Mouse (Mus musculus) kidney, postnatal 4 days (tissue): Measurements from ENCODE around the gene Kcnmb4.
A peak's percentile ranks its signal among the peaks of the same experiment; 100 is the strongest.

Experiments
- DNase-seq, 2 experiments: peaks; one replicate each; pipeline ENCODE4 v3.0.0; 2021; ENCODE audit warnings: mixed read lengths in 2 of 2

Kcnmb4 gene

DNA sequence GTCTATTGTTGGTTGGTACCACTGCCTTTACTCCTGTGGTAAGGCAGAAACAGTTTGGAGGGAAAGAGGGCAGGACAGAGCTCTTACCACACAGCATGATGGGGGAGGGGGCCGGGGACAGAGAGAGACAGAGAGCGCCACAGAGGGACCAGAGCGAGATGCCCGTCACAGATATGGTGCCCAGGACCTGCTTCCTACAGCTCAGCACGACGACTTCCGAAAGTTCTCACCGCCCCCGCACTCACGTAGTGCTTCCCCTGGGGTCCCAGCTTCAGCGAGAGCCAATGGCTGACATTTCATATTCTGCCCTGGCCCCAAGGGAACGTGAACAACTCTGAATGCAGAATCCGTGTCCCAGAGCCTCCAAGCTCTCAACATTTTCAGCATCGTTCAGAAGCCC lies 76.1 kb downstream of the Kcnmb4 start:
- peak; percentile 14 to 29 for DNase-seq

DNA sequence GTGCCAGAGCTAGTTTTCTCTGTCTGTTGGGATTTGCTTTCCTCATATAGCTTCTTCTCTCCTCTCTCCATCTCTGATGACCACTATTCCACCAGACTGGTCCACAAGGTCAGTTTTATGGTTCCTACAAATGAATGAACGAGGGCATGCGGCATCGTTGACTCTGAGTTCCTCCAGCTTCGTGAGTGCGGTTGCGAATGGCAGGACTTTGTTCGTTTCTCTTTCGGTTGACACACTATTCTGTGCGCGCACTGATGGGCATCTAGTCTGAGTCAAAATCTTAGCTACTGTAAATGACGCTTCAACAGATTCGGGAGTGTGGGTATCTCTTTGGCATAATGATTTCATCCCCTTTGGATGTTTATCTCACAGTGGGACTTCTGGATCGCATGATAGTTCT lies 76.7 kb downstream of the Kcnmb4 start:
- no peak for DNase-seq

DNA sequence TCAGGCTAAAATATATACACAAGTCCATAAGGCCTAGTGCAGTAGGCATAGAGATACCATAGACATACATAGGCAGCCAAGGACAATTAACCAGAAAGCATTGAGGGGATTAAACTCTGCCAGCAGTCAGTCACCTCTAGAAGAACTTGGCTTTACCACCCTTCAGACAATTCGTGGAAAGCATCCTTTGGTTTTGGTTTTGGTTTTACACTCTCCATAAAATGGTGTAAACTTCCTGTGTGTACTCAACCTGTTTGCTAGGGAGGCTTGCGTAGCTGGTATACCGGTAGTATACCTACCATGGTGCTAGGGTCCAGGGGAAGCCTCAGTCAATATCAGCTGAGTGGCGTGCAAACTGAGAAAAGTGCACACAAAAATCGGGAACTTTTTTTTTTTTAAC lies 77.4 kb downstream of the Kcnmb4 start:
- no peak for DNase-seq

DNA sequence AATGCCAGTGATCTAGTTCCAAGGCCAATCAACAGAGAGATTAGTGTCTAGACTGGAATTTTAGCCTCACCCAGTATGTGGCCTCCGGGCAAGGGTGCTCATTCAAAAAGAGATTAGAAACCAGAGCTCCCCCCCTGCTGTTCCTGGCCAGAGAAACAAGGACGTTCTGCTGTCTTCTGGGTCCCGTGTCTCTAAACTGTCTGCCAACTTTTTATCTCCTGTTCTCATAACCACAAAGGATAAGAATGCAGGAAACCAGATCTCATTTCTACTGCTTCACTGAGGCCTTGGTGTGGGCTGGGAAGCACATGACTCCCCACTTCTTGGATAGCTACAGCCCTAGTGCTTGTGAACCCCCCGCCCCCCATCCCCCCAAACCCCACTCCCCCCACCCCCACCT lies 79.1 kb downstream of the Kcnmb4 start:
- no peak for DNase-seq

DNA sequence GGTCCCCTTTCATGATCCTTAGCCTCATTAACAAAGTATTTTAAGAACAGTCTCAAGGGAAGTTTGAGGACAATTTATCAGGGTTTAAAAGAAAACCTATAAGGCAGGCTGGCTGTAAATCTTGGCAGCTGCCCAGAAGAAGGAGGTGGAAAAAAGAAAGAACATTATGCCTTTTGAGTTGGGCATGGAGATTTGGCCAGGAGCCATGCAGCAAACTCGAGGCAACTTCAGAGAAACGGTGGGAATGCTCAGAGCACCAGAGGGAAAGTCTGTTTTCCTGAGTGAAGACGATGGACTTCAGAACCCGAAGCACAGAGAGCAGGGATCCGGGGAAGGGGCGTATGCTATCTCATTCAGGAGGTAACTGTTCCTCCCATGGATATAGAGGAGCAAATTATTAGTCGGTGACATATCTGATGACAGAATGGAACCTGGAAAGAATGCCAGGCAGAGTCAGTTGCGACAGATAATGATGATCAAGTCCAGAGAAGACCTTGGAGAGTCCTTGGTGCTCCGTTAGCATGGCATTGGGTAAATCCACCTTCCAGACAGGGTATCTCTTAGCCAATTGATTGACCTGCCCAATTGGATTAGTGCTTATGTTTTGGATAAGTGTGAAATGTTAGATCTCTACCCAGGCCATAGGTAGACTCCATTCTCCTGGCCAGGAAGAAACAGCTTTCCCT lies 79.7 kb downstream of the Kcnmb4 start:
- no peak for DNase-seq

DNA sequence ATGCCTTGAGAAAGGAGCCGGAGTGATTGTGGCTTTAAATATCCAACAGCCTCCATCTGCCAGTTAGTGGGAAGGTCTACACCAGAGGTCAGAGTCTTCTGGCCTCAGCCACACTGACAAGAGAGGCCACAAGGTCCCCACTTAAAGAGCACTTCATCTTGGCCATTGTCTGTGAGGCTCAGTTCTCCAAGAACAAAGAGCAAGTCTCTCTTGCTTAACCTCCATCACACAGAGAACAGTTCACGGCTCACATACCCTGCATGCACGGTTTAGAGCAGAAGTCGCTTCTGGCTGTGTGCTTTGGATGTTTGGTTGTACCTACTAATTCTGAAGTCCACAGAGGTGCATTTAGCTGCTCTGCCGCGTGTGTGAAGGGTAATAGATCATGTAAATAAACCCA lies 84.8 kb downstream of the Kcnmb4 start:
- DNase-seq, result no peak

DNA sequence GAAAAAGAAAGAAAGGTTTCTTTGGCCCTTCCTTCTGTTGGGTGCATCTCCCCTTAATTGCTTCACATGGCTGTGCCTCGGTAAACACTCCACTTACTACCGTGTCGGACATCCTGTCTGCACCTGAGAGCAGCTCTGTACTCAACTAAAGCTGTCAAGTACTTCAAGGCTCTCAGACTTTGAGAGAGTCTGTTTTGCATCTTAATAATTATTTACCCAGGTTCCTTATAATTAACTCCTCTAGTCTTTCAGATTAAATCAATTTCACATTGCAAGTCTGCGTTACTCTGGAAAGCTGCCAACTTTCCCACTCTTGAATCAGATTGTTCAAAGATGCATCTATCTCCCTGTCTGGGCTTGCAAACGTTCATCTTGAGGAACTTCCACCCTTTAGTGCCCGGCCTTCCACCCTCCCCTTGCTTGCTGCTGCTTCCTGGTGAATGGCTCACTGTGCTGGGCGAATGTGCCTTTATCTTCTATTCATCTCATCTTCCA lies 87.2 kb downstream of the Kcnmb4 start:
- no peak for DNase-seq

DNA sequence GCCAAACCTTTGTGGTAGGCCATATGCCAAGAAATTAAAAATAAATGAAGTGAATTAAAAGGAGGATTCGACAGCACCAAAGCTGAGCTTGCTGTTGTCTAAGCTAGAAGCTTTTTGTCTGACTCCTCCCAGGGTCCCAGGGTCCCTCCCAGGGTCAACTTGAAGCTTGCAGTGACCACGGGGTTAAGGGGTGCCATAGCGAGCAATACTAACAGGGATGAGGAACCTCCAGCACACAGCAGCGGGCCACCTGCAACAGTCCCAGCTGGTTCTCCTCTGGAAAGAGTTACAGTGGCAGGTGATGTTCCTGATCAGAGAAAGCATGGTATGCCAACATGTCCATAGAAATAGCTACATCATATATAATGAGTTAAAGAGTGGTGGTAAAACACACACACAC lies 89.3 kb downstream of the Kcnmb4 start:
- DNase-seq, result no peak

DNA sequence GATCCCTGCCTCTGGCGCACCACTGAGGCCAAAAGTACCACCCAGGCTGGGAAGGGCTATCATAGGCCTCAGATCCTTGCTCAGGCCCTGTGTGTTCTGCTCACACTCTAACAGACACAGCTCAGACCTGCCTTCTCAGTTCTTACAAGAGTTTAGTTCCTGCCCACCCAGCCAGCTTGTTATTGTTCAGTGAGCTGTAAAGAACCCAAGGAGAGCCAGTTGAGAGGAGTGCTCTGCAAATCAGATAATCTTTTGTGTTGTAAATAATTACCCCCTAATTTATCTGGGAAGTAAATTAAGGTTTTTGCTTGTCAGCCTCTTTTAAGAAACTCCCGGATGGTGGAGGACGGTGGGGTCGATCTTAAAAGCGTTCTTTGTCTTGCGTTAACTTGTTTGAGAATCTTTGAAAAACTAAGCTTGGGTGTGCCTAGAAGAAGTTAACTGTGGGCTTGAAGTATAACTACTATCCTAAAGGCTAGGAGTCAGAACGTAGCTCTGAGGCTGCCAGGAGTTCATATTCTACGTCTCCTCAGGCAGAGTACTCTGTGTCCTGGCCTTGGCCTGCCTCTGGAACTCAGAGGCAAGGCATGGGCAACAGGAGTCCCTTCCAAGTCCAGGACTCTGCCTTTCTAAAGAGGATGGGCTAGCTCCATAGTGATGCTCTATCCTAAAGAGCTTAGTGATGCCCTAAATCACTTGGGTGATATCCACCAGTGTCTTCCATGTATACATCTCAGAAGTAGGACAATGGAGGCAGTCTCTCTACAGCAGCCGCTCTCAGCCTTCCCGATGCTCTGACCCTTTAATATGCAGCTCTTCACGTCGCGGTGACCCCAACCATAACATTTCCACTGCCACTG lies 90.6 kb downstream of the Kcnmb4 start:
- DNase-seq, result peak in 1 of 2 experiments; percentile 25

DNA sequence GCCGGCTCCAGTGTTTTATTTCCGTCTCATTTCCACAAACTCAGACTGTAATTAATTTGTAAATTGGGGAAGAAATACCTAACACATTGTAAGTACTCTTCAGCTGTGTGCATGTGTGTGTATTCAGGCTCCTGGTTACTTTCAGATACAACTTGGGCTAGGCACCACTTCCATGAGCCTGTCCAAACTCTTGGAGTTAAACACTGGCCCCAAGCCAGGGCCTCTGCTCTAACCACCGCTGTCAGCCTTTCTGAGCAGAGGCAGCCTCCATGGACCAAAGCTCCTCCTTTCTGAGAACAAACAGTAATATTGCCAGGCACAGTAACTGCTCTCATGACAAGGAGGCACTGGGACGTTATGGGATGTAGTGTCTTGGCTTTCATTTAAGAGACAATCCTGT lies 96.8 kb downstream of the Kcnmb4 start:
- no peak for DNase-seq

DNA sequence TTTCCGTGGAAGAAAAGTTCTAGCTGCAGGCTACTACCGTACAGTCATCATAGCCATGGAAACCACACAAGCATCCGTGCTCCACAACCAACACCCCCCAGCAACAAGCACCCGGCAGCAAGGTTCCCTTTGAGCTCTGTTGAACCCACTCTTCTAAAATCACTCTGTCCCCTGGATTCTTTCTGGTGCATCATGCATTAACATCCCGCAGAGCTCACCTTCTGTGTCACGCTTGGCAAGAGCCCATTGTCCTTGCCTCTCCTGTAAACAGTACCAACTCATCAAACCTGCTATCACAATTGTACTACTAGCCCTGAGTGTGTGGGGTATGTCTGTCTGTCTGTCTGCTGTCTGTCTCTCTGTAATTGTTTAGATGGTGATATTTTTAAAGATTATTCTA lies 99.6 kb downstream of the Kcnmb4 start:
- no peak for DNase-seq

DNA sequence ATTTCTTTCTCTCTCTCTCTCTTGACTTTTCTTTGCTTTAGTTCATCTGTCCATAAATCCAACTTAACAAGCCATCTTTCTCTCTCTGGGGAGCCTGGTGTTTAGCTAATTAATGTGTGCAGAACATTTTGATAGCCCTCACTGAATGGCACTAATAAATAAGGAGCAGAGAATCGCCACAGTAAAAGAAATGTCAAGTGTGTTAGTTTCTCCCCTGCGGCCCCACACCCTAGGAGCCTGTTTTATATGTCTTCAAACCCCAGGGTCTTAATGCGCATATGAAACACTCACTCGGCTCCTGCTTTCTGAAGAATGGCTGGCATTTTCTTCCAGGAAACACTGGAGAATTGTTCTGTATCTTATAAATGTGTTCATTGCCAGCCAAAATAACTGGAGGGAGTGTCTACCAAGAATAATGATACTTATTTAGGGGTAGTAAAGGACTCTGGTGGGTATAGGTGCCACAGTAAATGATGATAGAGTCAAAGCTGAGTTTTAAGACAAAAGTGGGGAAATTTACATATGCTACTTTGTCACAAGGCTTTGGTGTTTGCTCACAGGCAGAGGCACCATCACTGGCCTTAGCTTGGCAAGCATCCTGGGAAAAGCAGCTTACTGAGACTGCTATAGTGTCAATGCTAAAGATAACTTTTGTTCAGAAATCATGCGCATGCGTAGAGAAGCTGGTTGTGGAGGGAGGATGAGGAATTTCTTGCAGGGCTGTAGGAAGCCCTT lies 102.5 kb downstream of the Kcnmb4 start:
- no peak for DNase-seq
